ENCODE assay signal across 8 mouse cellular contexts in the genomic region with DNA sequence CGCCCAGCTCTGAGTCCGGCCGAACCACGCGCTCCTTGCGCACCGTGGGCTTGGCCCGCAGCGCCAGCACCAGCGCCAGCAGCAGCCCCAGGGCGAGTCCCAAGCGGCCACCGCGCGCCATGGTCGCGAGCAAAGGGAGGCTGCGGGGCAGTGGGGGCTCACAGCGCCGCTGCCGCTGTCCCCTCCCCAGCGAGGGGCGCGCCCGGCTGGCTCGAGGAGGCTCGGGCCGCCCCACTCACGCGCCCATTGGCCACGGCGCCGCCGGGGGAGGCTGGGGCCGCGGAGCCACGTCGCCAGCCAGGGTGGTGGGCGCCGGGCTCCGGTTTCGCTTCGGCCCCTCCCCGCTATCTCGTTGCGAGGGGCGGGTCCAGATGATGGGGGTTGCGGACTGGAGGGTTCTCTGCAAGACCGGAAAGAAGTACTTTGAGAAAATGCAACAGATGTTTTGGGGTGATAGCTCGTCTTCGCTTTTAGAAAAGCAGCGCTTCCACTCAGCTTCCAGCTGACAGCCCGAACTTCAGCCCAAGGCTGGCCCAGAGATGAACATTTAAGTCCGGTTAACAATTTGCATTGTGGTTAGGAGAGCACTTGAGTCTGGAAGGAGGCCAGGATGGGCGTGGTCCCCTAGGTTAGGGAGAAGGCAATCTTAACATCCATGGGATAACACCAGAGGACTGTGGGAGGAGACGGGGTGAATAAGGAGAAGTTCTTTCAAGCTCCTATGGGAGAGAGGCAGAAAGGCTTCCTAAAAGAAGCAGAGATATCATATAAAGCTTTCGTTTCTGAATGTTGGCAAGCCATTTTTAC. TPM values are rescaled to one million over a fixed set of nuclear protein-coding genes. Genes with fewer than 3 reads are reported as not detected.
DNase-seq lines count a peak whose midpoint lies in the region; ATAC-seq and TF ChIP-seq lines count a peak whose summit lies in the region.

A gene (minus strand): TSS at position 235 of the 807 bp plus-strand sequence.

- under 1% methylated on average over 49 of the region's 57 CpGs for WGBS in heart, embryonic 13.5 days
- WGBS in kidney, postnatal 0 days, result under 1% methylated on average over 56 of the region's 57 CpGs
- WGBS in liver, embryonic 15.5 days (ENCODE audit: insufficient replicate concordance), result under 1% methylated on average over 57 of the region's 57 CpGs
- WGBS in neural tube, embryonic 12.5 days, result 1% methylated on average over 57 of the region's 57 CpGs

- H3K27ac ChIP-seq in heart, embryonic 13.5 days (replicated peaks), result peak within 1 kb of the TSS; percentile 97
- H3K27ac ChIP-seq in kidney, postnatal 0 days, result peak within 1 kb of the TSS; percentile 94
- H3K27ac ChIP-seq in liver, embryonic 15.5 days (replicated peaks), result peak within 1 kb of the TSS; percentile 77
- H3K27ac ChIP-seq in neural tube, embryonic 12.5 days, result peak within 1 kb of the TSS; percentile 60; the same call in 1 of the 2 replicates
- no peak within 1 kb of the TSS; the same call in 1 of the 2 replicates for H3K27ac ChIP-seq in testis, adult 2 months (ENCODE audit: control insufficient read depth, insufficient read depth, low read depth, low read length)

- H3K9me3 ChIP-seq in heart, embryonic 13.5 days, result no peaks in the 10 kb centered on the region
- no peaks in the 10 kb centered on the region for H3K9me3 ChIP-seq in kidney, postnatal 0 days (replicated peaks; ENCODE audit: low read length)
- no peaks in the 10 kb centered on the region for H3K9me3 ChIP-seq in liver, embryonic 15.5 days (replicated peaks)
- H3K9me3 ChIP-seq in neural tube, embryonic 12.5 days, result no peaks in the 10 kb centered on the region

- peak within 1 kb of the TSS; percentile 99 for H3K9ac ChIP-seq in heart, embryonic 13.5 days
- peak within 1 kb of the TSS; percentile 88 for H3K9ac ChIP-seq in kidney, postnatal 0 days (ENCODE audit: low read depth, low read length)
- H3K9ac ChIP-seq in liver, embryonic 15.5 days, result peak within 1 kb of the TSS; percentile 64
- H3K9ac ChIP-seq in neural tube, embryonic 12.5 days, result peak within 1 kb of the TSS; percentile 85

- peak within 1 kb of the TSS; percentile 94 for H3K4me3 ChIP-seq in heart, embryonic 13.5 days
- peak within 1 kb of the TSS; percentile 73 for H3K4me3 ChIP-seq in kidney, postnatal 0 days (replicated peaks; ENCODE audit: low read depth, low read length)
- peak within 1 kb of the TSS; percentile 75 for H3K4me3 ChIP-seq in liver, embryonic 15.5 days (replicated peaks)
- peak within 1 kb of the TSS; percentile 69 for H3K4me3 ChIP-seq in neural tube, embryonic 12.5 days
- peak within 1 kb of the TSS; percentile 71 for H3K4me3 ChIP-seq in testis, adult 2 months (ENCODE audit: control insufficient read depth, low read depth, low read length)

- no peak for TF ChIP-seq POLR2A in testis, adult 2 months (IDR thresholded peaks at IDR 0.05; ENCODE audit: control insufficient read depth, low read depth, low read length)

- TF ChIP-seq CTCF in kidney, postnatal 0 days (IDR thresholded peaks at IDR 0.05; ENCODE audit: low read depth), result no peak
- TF ChIP-seq CTCF in testis, adult 2 months (IDR thresholded peaks at IDR 0.05; ENCODE audit: control insufficient read depth, insufficient read depth, insufficient replicate concordance, low read depth, low read length), result no peak

- peak within 1 kb of the TSS; percentile 83 for H3K4me2 ChIP-seq in heart, embryonic 13.5 days
- peak within 1 kb of the TSS; percentile 65 for H3K4me2 ChIP-seq in kidney, postnatal 0 days (ENCODE audit: low read length)
- peak within 1 kb of the TSS; percentile 92 for H3K4me2 ChIP-seq in liver, embryonic 15.5 days
- H3K4me2 ChIP-seq in neural tube, embryonic 12.5 days (replicated peaks), result peak within 1 kb of the TSS; percentile 94

- H3K27me3 ChIP-seq in heart, embryonic 13.5 days (replicated peaks), result no peaks in the 10 kb centered on the region
- H3K27me3 ChIP-seq in kidney, postnatal 0 days (ENCODE audit: insufficient read depth, low read length), result no peaks in the 10 kb centered on the region
- H3K27me3 ChIP-seq in liver, embryonic 15.5 days, result peaks cover 3% of the 10 kb centered on the region; the same call in 1 of the 2 replicates
- no peaks in the 10 kb centered on the region for H3K27me3 ChIP-seq in neural tube, embryonic 12.5 days (replicated peaks)
- no peaks in the 10 kb centered on the region for H3K27me3 ChIP-seq in testis, adult 2 months (ENCODE audit: control insufficient read depth, insufficient read depth, low read length)

- peak; percentile 13 for DNase-seq in c-Kit-negative CD71-positive TER-119-positive erythroid progenitor cells, embryonic 14.5 days (ENCODE audit: low read depth, low spot score)
- peak; percentile 63 for DNase-seq in fibroblast of lung, adult 2 months (ENCODE audit: low read depth)
- DNase-seq in kidney, postnatal 0 days (ENCODE audit: low spot score), result peak; percentile 94

- H3K4me1 ChIP-seq in heart, embryonic 13.5 days, result peaks cover 42% of the 10 kb centered on the region
- H3K4me1 ChIP-seq in kidney, postnatal 0 days (replicated peaks; ENCODE audit: insufficient read depth, low read length), result peaks cover 25% of the 10 kb centered on the region
- H3K4me1 ChIP-seq in liver, embryonic 15.5 days (replicated peaks), result peaks cover 49% of the 10 kb centered on the region
- H3K4me1 ChIP-seq in neural tube, embryonic 12.5 days, result peaks cover 21% of the 10 kb centered on the region
- peaks cover 8% of the 10 kb centered on the region for H3K4me1 ChIP-seq in testis, adult 2 months (ENCODE audit: control insufficient read depth, insufficient read depth, low read length)

- H3K36me3 ChIP-seq in heart, embryonic 13.5 days, result peaks cover 16% of the 10 kb centered on the region
- H3K36me3 ChIP-seq in kidney, postnatal 0 days (ENCODE audit: insufficient read depth, low read length), result 0 out of 2 replicates have a peak, but pooled peaks cover 4% of the 10 kb centered on the region
- peaks cover 3% of the 10 kb centered on the region; the same call in 1 of the 2 replicates for H3K36me3 ChIP-seq in liver, embryonic 15.5 days (replicated peaks)
- H3K36me3 ChIP-seq in neural tube, embryonic 12.5 days, result no peaks in the 10 kb centered on the region
- no peaks in the 10 kb centered on the region for H3K36me3 ChIP-seq in testis, adult 2 months (ENCODE audit: control insufficient read depth, insufficient read depth, low read length)

- ATAC-seq in CD4-positive, CD25-positive, alpha-beta regulatory T cell, adult 4 months, result peak; percentile 72
- ATAC-seq in heart, embryonic 13.5 days (ENCODE audit: extremely low read depth, insufficient number of reproducible peaks, low FRiP score, low TSS enrichment), result peak; percentile 85
- ATAC-seq in kidney, postnatal 0 days (replicated peaks; ENCODE audit: low FRiP score, low read depth), result peak; percentile 92
- peak; percentile 79 for ATAC-seq in liver, embryonic 15.5 days (ENCODE audit: insufficient read depth)
- peak; percentile 92 for ATAC-seq in neural tube, embryonic 12.5 days (ENCODE audit: low FRiP score, low read depth)

RNA-seq across cellular contexts. Expression of the gene that starts here (rescaled TPM):
- polyA plus RNA-seq in CD4-positive, CD25-positive, alpha-beta regulatory T cell, adult 4 months (2017; shearing (Covaris generic)), result 10 to 100 TPM; 13.3 to 16.9 TPM
- 157 and 158 TPM in 2 replicates for polyA plus RNA-seq in heart, embryonic 13.5 days (2015; fragmentation: Nextera tagmentation; extraction: Ambion mirVana)
- 157 and 169 TPM in 2 replicates for polyA plus RNA-seq in kidney, postnatal 0 days (2015; fragmentation: Nextera tagmentation; extraction: Ambion mirVana)
- 16.9 and 17.4 TPM in 2 replicates for polyA plus RNA-seq in liver, embryonic 15.5 days (2015; fragmentation: Nextera tagmentation; extraction: Ambion mirVana)
- polyA plus RNA-seq in neural tube, embryonic 12.5 days (2016; fragmentation: Nextera tagmentation; extraction: Ambion mirVana), result 109 and 111 TPM in 2 replicates
- 2.0 and 3.9 TPM in 2 replicates for polyA plus RNA-seq in testis, adult 2 months (2012; rRNA removed)

Comparison
In these comparisons a context has a peak if more than half of its experiments do, and no peak if none do; other contexts are left out.
1. DNase-seq: peak in every context shown above with its lines; median percentile 94 in kidney, postnatal 0 days; 63 in fibroblast of lung, adult 2 months; 13 in c-Kit-negative CD71-positive TER-119-positive erythroid progenitor cells, embryonic 14.5 days.